Mouse (Mus musculus): Measurements from ENCODE around the gene Parl.

Gene Parl

DNA sequence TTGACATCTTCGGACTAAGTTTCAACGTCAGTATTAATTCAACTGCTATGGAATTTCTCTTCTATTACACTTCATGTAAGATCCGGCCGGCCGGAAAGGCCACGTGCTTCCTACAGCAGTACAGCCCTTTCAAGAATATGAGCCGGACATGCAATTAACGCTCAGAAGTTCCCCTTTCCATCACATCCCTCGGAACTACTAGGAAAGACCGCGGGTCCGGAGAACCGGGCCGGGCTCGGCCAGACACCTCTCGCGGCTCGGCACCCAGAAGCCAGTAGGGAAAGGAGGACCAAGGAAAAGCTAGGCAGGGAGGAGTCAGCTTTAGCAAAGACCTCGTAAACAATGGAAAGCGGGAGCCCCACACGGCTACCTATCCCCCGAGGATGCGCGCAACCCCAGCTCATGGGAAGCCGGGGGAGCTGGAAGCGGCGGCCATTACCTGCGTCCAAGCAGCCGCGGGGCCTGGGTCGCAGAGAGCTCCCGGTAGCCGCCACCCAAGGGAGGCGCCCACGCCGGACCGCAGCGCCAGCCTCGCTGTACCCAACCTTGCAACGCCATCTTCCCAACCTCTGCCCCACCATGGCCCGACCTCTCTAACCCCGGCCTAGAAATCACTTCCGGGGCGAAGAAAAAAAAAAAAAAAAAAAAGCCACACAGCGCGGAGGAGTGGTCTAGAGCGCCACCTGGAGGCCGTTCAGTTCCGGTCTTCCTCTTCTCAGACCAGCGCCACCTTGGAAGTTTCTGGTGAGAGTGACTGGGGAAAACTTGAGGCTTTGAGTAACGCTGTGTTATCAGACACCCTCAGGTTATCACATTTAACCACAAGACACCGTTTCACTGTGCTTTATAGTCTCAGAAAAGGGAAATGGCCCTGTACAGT lies at the start of gene Parl:
Gene Parl (minus strand): TSS at position 618 of the 880 bp plus-strand sequence.
- DNase-seq (ENCODE audit: low spot score): peak; percentile 78

DNA sequence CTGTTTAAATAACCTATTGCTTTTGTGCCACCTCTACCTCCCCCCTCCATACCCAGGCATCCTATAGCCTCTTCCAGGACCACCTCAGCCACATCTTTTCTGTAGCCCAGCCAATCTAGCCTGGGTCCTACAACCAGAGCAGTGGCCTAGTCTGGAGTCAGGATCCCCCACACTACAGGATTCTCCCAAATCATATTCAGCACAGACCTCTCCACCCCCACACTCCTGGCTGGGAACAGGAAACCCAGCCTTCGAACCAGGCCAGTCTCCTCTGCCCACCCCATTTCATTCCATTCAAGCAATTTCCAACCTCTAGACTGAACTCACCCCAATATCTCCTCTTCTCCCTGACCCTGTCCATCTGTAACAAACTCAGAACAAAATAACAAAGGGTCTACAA lies 43.3 kb upstream of the Parl start:
- no peak for DNase-seq (ENCODE audit: low spot score)

DNA sequence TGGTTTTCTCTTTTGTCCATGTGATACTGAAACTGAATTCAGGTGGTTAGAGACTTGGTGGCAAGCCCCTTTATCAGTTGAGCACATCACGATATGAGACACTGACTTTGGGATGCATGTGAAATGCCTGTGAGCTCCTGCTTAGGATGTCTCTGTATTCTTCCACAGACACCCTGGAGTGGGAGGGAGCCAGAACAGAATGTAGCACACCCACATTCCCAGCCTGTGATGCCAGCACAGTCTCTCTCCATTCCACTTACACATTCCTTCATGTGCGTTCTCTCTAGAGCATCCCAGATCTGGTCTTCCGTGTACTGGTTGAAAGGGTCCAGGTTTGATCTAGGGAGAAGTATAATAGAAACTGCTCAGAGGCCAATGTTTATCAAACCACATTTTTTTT lies 36.4 kb upstream of the Parl start:
- no peak for DNase-seq (ENCODE audit: low spot score)

DNA sequence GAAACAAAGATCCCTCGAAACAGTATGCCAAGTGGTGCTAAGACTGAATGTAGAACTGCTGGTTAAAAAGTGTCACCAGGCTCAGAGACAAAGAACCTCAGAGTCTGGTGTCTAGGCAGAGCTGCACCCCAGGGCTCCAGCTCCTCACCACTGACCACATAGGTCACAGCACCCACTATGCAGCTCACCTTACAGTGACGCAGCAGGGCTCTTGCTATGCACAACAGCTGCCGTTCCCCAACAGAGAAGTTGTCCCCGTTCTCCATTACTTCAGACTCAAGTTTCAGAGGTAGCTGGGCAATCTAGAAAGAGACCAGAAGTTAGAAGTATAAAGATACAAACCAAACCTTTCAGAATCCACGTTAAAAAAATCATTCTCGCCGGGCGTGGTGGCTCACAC lies 32.7 kb upstream of the Parl start:
- no peak for DNase-seq (ENCODE audit: low spot score)

DNA sequence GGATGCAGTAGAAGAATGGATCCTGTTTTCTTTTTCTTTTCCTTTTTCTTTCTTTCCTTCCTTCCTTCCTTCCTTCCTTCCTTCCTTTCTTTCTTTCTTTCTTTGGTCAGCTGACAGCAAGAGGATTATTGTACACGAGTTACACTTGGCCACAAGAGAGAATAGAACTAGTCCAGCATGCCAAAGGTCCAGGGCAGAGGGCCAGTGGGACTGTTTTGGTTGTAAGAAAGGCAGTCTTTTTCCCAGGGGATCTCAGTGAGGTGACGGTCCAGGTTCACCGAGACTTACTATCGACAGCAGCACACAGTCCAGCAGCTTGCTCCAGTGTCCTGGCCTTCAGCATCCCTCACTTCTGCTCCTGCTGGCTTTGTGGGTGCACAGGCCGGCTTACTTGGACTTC lies 26.1 kb upstream of the Parl start:
- DNase-seq (ENCODE audit: low spot score): no peak

DNA sequence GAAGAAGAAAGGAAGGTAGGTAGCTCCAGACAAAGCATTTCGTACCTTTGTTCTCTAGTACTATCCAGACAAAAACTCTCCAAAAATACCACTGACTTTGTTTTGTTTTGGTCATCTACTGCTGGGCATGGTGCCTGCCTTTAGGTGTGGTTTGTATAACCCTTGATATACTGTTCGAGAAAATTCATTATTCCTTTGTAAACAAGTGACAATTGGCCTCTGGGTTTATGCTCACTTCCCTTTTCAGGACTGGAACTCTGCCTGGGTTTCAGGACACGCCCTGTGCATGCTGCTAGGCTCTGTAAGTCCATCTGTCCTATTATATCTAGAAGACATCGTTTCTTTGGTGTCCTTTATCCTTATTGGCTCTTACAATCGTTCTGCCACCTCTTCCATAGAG lies 23.1 kb upstream of the Parl start, which contains the start of gene Cyp2ab1:
Gene Cyp2ab1 (minus strand): TSS at position 119 of the 400 bp plus-strand sequence.
- no peak for DNase-seq (ENCODE audit: low spot score)

DNA sequence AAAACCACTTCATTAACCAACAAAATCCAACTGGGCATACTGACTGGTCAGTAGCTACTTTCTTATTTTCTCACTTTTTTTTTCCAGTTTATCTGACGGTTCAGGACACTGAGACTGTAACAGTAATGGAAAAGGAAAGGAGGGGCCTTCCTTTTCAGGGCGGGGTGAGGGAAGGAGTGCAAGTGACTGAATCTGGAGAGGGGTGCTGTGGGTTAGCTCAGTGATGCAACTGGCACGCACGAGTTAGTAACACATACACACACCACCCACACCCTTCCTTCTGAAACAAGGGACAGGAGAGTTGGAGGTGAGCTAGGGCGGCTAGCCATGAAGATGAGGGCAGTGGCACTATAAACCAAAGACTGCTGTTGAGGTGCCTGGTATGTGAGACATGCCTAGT lies 21.7 kb upstream of the Parl start:
- no peak for DNase-seq (ENCODE audit: low spot score)

DNA sequence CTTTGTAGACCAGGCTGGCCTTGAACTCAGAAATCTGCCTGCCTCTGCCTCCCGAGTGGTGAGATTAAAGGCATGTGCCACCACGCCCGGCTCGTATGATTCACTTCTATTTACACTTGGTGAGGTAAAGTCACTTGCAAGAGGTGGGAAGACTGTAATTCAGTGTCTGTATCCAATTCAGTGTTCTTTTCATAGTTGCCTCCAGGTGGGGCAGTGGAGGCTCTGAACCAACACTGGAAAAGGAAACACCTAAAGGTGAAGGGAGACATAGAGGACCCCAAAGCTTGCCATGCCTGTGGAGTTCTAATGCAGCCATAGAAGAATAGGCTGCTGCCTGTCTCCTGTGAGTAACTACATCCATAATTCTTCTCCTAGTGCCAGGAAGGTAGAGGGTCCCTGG lies 20.1 kb upstream of the Parl start:
- DNase-seq (ENCODE audit: low spot score): no peak

DNA sequence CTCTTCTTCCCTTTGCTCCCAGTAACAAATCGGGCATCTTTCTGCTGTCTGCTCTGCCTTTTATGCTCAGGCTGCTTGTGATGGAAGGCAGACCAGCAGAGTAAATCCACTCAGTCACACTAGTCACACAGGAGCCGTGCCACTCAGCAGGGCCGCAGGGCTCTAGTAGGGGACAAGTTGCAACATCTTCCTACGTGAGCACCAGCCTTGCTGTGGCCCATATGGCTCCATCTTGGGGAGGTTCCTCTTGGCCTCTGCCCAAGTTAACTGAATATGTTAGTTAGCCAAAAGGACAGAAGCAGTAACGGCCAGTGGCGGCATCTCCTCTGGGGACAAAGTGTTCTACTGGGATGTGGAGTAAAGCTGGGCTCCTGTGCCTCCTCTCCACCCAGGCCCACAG lies 14.6 kb upstream of the Parl start:
- DNase-seq (ENCODE audit: low spot score): no peak

DNA sequence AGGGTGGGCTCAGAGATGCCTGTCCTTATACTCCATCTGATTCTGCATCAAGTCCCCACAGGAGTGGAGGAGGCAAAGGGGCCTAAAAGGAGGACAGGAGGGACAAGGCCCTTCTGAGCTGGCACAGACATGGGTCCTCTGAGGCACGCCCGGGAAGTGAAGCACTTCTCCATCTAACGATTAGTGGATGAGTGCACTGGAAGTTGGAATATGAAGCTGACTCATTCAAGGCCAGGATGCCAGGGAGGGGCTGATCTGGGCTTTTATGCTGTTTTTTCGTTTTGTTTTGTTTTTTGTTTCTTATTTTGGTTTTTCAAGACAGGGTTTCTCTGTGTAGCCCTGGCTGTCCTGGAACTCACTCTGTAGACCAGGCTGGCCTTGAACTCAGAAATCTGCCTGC lies 13.1 kb upstream of the Parl start:
- DNase-seq (ENCODE audit: low spot score): no peak

DNA sequence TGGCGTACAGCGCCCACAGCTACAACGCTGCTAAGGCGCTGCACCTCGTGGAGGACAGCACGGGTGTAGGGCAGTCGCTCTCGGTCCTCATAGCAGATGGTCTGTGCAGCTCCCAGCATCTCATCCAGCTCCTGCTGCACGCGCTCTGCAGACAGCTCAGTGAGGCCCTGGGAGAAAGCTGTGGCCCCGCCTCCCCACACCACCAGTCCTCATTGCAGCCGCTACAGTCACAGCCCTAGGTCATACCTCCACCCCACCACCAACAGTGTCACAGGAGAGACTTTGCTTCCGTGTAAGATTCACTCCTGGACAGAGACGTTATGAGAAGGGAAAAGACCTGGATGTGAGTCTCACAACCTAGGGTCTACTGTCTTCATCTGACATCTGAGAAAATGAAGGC lies 10.1 kb upstream of the Parl start:
- DNase-seq (ENCODE audit: low spot score): no peak

DNA sequence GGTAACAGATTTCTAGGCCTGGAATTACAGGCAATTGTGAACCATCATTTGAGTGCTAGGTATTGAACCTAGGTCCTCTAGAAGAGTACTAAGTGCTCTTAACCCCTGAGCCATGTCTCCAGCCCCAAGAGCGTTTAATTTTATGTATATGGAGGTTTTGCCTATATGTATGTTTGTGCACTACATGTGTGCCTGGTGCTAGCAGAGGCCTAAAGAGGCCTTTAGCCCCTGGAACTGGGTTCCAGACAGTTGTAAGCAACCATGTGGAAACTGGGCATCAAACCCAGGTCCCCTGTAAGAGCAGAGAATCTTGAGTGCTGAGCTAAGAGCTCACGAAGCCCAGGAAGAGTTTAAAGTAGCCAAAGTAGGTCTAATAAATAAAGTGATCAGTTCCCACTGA lies 2.1 kb downstream of the Parl start:
- no peak for DNase-seq (ENCODE audit: low spot score)

DNA sequence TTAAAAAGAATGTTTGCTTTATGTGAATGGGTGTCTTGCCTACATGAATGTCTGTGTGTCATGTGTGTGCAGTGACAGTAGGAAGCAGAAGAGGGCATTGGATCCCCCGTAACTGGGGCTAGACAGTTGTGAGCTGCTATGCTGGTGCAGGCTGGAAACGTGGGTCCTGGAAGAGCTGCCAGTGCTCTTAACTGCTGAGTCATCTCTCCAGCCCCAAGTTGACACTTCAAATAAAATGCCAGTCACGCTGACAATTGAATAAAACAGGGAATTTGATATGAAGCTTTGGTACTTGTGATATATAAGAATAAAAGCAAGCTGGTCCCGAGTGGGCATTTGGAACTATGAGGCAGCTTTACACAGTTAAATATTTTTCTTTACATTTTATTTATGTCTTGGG lies 21.9 kb downstream of the Parl start:
- no peak for DNase-seq (ENCODE audit: low spot score)

DNA sequence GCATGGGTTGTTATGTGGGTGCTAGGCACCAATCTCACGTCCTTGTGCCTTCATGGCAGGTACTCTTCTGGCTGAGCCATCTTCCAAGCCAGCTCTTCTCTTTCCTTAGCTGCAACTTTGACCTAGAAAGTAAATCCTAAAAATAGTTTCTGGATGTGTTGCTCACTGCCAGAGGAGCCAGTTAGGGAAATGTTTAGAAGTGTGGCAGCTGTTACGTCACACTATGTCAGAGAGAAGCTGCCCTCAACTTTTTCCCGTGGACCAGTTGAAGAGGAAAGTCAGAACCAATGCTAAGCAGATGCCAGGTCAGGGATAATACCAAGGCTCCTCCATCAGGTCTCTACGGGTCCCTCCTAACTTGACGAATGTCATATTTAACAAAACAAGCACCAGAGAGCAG lies 22.8 kb downstream of the Parl start:
- no peak for DNase-seq (ENCODE audit: low spot score)

DNA sequence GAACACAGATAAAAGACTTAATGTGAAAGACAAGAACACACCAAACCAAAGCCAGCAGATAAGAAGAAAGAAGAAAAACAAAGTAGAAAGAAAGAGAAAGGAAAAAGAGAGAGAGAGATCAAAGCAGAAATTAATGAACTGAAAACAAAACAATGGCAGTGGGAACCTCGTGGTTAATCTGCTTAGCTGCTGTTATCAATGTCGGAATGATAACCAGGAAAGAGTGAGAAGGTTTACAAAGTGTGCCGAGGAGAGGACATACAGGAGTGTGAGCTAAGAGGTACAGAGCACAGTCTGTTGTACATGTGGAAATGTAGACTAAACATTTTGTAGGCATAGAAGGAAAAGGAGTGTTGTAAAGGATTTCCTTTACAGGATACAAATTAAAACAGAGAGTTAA lies 29.2 kb downstream of the Parl start:
- no peak for DNase-seq (ENCODE audit: low spot score)

DNA sequence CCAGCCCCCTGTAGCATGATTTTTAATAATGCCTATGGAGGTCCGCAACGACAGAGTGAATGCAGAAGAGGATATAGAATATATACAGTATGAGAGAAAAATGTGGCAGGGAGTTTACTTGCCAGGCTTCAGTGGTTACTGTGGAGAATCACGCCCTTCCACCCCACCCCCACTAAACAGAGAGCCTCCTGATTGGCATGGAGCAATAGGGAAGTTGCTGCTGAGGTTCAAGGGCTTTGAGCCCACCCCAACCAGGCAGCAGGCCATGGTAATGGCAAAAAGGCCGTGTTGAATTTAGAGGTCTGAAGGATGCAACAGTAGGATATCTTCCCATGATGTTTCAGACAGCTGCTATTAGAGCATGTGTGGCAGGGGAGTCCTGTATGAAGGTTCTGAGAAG lies 30.8 kb downstream of the Parl start:
- no peak for DNase-seq (ENCODE audit: low spot score)

DNA sequence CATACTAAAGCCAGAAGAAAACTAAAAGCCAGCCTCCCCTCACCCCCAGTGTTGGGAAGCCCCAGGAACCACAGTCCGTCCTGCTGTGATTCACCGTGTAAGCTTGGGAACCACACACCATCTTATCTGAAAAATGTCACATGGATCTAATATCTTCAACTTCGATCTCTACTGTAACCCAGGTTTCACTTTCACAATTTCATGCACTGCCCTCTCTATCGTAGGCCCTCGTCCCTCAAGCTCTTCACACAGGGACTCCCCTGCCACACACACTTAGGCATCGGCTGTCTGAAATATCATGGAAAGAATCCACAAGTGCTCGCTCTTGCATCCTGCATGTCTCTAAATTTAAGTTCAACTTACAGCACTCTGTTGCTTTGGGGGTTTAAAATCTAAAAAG lies 37.1 kb downstream of the Parl start:
- DNase-seq (ENCODE audit: low spot score): no peak

DNA sequence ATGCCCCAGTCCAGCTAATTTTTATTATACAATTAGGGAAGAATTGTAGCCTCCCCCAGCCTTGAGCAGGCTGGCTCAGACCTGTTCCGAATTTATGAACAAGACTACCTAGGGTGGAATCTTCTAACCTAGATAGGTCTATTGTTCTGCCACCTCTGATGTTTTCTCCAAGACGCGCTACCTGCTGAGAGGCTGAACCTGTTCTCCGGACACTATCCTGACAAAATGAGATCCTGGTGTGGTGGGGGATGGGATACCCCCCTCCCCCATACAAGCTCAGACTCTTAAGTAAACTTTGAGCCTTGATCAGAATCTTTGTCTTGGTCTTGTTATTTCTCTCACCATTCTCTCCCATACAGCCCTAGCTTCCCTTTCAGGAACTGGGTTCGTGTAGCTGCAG lies 44.3 kb downstream of the Parl start:
- DNase-seq (ENCODE audit: low spot score): no peak

DNA sequence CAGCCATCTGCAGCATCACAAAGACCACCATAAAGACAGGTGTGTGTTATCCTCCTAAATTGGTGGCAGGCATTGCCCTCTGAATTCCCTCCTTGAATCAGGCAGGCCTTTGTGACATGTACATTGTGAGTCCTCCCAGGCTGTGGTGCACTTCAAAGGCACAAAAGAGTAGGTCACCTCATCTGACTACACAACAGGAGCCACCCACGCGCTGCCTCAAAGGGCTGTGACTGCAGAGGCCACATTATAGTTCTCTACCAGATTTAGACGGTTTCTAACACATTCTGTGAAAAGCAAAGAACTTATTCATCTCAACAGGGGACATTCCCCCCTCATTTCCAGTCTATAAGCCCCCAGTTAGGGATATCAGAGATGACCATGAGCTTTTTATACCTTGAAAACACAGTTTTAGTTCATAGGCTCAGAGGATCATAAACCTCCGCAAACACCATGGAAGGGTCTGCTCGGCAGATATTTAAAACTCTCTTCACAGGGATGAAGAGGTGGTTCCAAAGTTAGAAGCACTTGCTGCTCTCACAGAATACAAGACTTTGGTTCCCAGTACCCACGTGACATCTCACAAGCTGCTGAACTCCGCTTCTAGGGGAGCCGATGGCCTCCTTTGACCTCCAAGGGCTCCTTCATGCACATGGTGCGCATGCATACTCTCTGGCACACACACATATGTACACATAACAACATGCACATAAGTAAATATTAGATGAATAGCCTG lies 53.6 kb downstream of the Parl start:
- DNase-seq (ENCODE audit: low spot score): no peak

DNA sequence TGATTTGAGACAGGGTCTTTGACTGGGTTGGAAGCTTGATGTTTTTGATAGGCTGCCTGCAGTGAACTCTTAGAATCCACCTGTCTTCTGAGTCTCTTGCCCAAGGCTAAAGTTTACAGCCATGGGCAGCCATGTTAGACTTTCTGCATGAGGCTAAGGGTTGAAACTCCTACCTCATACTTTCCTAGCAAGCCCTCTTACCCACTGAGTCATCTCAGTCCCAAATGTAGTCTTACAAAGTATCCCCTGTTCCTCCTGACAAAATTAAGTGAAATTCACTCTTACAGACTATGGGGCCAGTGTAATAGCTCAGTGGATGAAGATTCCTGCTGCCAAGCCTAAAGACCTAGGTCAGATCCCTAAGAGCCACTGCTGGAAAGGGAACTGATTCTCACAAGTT lies 55.1 kb downstream of the Parl start:
- no peak for DNase-seq (ENCODE audit: low spot score)

DNA sequence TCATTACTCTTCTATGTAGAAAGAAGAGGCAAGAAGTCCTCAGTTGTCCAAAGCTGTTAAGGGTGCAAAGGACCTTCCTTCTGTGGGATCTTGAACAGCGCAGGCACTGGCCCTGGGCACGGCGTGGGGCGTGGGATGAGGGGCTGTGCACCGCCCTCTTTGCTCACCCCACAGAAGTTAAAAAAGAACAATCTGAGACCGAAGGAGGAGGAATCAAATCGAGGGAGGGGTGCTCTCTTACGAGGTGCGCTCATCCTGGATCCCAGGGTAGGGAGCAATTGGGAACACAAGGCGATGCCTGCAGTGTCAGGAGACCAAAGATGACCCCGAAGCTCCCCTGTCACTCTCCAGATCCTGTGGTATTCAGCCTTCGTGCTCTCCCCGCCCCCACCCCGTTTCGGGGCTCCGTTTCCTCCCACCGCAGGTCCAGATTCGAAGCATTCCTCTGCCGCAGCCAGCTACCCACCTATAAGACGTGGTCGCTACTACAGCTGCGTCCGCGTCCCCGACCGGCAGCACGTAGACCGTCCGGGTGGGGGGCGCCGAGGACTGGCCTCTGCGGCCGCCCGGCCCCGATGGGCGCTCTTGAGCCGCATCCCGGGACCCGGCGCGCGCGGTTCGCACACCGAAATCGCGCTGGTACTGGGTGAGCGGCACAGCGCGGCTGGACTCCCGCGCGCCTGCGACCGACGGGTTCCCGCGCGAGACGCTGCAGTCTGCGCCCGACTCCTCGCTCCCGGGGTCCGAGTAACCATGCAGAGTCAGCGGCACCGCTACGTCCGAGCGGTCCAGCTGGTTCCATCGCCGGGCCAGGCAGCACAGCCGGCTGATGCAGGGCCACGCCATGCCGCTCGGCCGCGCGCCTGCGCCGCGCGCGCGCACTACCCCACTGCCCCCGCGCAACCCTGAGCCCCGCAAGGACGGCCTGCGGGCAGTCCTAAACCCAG lies 61.4 kb downstream of the Parl start, which contains the start of gene Map6d1:
Gene Map6d1 (minus strand): TSS at position 891 of the 947 bp plus-strand sequence.
- DNase-seq (ENCODE audit: low spot score): no peak

DNA sequence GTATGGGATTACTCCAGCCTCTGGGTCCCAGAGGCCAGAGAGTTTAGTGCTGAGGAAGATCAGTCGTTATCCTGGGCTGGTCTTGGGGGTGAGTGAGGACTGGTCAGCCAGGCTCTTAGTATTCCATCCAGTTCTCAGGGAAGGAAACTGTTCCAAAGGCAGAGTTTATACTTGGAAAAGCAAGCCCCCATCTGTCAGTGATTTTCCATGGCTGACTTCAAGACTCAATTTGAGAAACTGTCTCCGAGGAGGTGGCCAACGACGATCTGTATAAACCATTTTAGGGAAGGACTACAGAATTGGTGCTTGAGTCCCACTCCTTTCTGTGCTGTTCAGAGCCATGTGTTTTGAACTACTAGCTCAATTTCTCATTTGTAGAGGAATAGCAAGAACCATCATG lies 63.5 kb downstream of the Parl start:
- DNase-seq (ENCODE audit: low spot score): no peak
